In genomic region chr9:50811746-50812145, GRCm38 (mm10) we compare ENCODE assay signal across 26 mouse cellular contexts. TPM values are rescaled to one million over a fixed set of nuclear protein-coding genes. Genes with fewer than 3 reads are reported as not detected.
DNase-seq lines count a peak whose midpoint lies in the region; ATAC-seq lines count a peak whose summit lies in the region.
"Had no signal": no experiment of that assay in that cellular context is flagged by ENCODE, and none has a peak within 500 bp of the region (broad histone marks: within the 10 kb centered on the region; RNA-seq: fewer than 3 reads in every experiment).

No protein-coding gene starts in this region.

- H3K27ac ChIP-seq in midbrain, embryonic 11.5 days (ENCODE audit: low read depth, low read length), result no peak overlapping the region
- H3K27ac ChIP-seq in midbrain, embryonic 15.5 days, result no peak overlapping the region
- H3K27ac ChIP-seq in liver, embryonic 13.5 days, result peak overlapping the region; percentile 96
- H3K27ac ChIP-seq: embryonic facial prominence, embryonic 15.5 days; forebrain, embryonic 10.5 days; heart, embryonic 15.5 days; hindbrain, embryonic 13.5 days; limb, embryonic 15.5 days; macrophage; midbrain, embryonic 12.5 days had no signal

- no peaks in the 10 kb centered on the region for H3K27me3 ChIP-seq in midbrain, embryonic 11.5 days (ENCODE audit: control insufficient read depth, insufficient read depth, low read length)
- H3K27me3 ChIP-seq in midbrain, embryonic 15.5 days (replicated peaks), result no peaks in the 10 kb centered on the region
- no peaks in the 10 kb centered on the region for H3K27me3 ChIP-seq in liver, embryonic 13.5 days
- H3K27me3 ChIP-seq: embryonic facial prominence, embryonic 15.5 days; heart, embryonic 15.5 days; hindbrain, embryonic 13.5 days; limb, embryonic 15.5 days; midbrain, embryonic 12.5 days had no signal

- H3K9me3 ChIP-seq in midbrain, embryonic 11.5 days (ENCODE audit: control insufficient read depth, low read length), result no peaks in the 10 kb centered on the region
- no peaks in the 10 kb centered on the region for H3K9me3 ChIP-seq in midbrain, embryonic 15.5 days
- no peaks in the 10 kb centered on the region for H3K9me3 ChIP-seq in liver, embryonic 13.5 days (replicated peaks)
- H3K9me3 ChIP-seq: embryonic facial prominence, embryonic 15.5 days; heart, embryonic 15.5 days; hindbrain, embryonic 13.5 days; limb, embryonic 15.5 days; midbrain, embryonic 12.5 days had no signal

- H3K4me2 ChIP-seq in midbrain, embryonic 11.5 days, result no peak overlapping the region
- no peak overlapping the region for H3K4me2 ChIP-seq in midbrain, embryonic 15.5 days
- H3K4me2 ChIP-seq in liver, embryonic 13.5 days, result peak overlapping the region; percentile 23; the same call in 1 of the 2 replicates
- H3K4me2 ChIP-seq: embryonic facial prominence, embryonic 15.5 days; heart, embryonic 15.5 days; hindbrain, embryonic 13.5 days; limb, embryonic 15.5 days; midbrain, embryonic 12.5 days had no signal

- DNase-seq in midbrain, embryonic 11.5 days (ENCODE audit: low spot score, missing footprints), result peak; percentile 17
- DNase-seq in liver, embryonic 13.5 days, result no peak
- DNase-seq in kidney, adult 11 months, result no peak
- no peak for DNase-seq in yolk sac, embryonic 10.5 days (ENCODE audit: low spot score)
- DNase-seq: adrenal gland, postnatal 36 days; cerebellum, adult 8-10 months; cerebellum, postnatal 36 days; gastrocnemius, postnatal 36 days; heart, postnatal 36 days; kidney, adult 18-20 months; layer of hippocampus, adult 9-11 months; left cerebral cortex, postnatal 4 days had no signal

- WGBS in midbrain, embryonic 11.5 days, result 88% methylated on average over 2 of the region's 2 CpGs
- WGBS in midbrain, embryonic 15.5 days, result 76% methylated on average over 2 of the region's 2 CpGs
- 34% methylated on average over 2 of the region's 2 CpGs for WGBS in liver, embryonic 13.5 days (ENCODE audit: insufficient replicate concordance)

- H3K4me1 ChIP-seq in midbrain, embryonic 11.5 days (ENCODE audit: control insufficient read depth, insufficient read depth, low read length), result no peaks in the 10 kb centered on the region
- no peaks in the 10 kb centered on the region for H3K4me1 ChIP-seq in midbrain, embryonic 15.5 days
- peaks cover 93% of the 10 kb centered on the region for H3K4me1 ChIP-seq in liver, embryonic 13.5 days (replicated peaks)
- H3K4me1 ChIP-seq: embryonic facial prominence, embryonic 15.5 days; forebrain, embryonic 10.5 days; heart, embryonic 15.5 days; hindbrain, embryonic 13.5 days; limb, embryonic 15.5 days; midbrain, embryonic 12.5 days had no signal

- no peak overlapping the region for H3K4me3 ChIP-seq in midbrain, embryonic 11.5 days (ENCODE audit: low read depth, low read length)
- H3K4me3 ChIP-seq in midbrain, embryonic 15.5 days, result no peak overlapping the region
- no peak overlapping the region for H3K4me3 ChIP-seq in liver, embryonic 13.5 days (replicated peaks)
- H3K4me3 ChIP-seq: embryonic facial prominence, embryonic 15.5 days; forebrain, embryonic 10.5 days; heart, embryonic 15.5 days; hindbrain, embryonic 13.5 days; limb, embryonic 15.5 days; midbrain, embryonic 12.5 days had no signal

- no peak for ATAC-seq in midbrain, embryonic 11.5 days (ENCODE audit: low FRiP score)
- no peak for ATAC-seq in midbrain, embryonic 15.5 days (replicated peaks)
- 0 out of 2 replicates have a peak, but pooled peaks have one; percentile 7 for ATAC-seq in common myeloid progenitor, adult 5-6 weeks (replicated peaks; ENCODE audit: low read depth, poor library complexity, severe bottlenecking)
- peak; percentile 60 for ATAC-seq in liver, embryonic 13.5 days (ENCODE audit: low read depth)
- peak; percentile 32; the same call in 1 of the 2 replicates for ATAC-seq in megakaryocyte-erythroid progenitor cell, adult 5-6 weeks (replicated peaks; ENCODE audit: low FRiP score, low TSS enrichment, poor library complexity, severe bottlenecking)
- ATAC-seq: CD4-positive, CD25-positive, alpha-beta regulatory T cell, adult 4 months; forebrain, embryonic 16.5 days; lung, postnatal 0 days had no signal

- no peak overlapping the region for H3K9ac ChIP-seq in midbrain, embryonic 11.5 days (ENCODE audit: low read length)
- no peak overlapping the region for H3K9ac ChIP-seq in midbrain, embryonic 15.5 days
- peak overlapping the region; percentile 59 for H3K9ac ChIP-seq in liver, embryonic 13.5 days
- H3K9ac ChIP-seq: embryonic facial prominence, embryonic 15.5 days; heart, embryonic 15.5 days; hindbrain, embryonic 13.5 days; limb, embryonic 15.5 days; midbrain, embryonic 12.5 days had no signal

- peaks cover 2% of the 10 kb centered on the region; the same call in 1 of the 2 replicates for H3K36me3 ChIP-seq in midbrain, embryonic 11.5 days (ENCODE audit: control insufficient read depth, insufficient read depth, low read length)
- peaks cover 39% of the 10 kb centered on the region for H3K36me3 ChIP-seq in midbrain, embryonic 15.5 days (replicated peaks)
- H3K36me3 ChIP-seq in liver, embryonic 13.5 days, result peaks cover 52% of the 10 kb centered on the region

RNA-seq across cellular contexts. Expression of gene Ppp2r1b, which starts 33.4 kb away (rescaled TPM):
- 114 and 126 TPM in 2 replicates for polyA plus RNA-seq in midbrain, embryonic 11.5 days (2014; fragmentation: Nextera tagmentation; extraction: Ambion mirVana)
- 41.6 and 42.5 TPM in 2 replicates for polyA plus RNA-seq in midbrain, embryonic 15.5 days (2015; fragmentation: Nextera tagmentation; extraction: Ambion mirVana)
- total RNA-seq in common myeloid progenitor, adult 5-6 weeks (2017), result 66.6 and 66.9 TPM in 2 replicates
- polyA plus RNA-seq in liver, embryonic 13.5 days (2015; fragmentation: Nextera tagmentation; extraction: Ambion mirVana), result 97.1 and 117 TPM in 2 replicates
- total RNA-seq in megakaryocyte-erythroid progenitor cell, adult 5-6 weeks (2014; fragmentation: Nextera tagmentation), result 89.1 and 93.7 TPM in 2 replicates
- 88.2 and 109 TPM in 2 replicates for total RNA-seq in megakaryocyte-erythroid progenitor cell, adult 5-6 weeks (2017)

RNA-seq across cellular contexts. Expression of gene 1110032A03Rik, which starts 36.4 kb away (rescaled TPM):
- polyA plus RNA-seq in midbrain, embryonic 11.5 days (2014; fragmentation: Nextera tagmentation; extraction: Ambion mirVana), result 37.2 and 37.7 TPM in 2 replicates
- 52.3 TPM in 2 replicates for polyA plus RNA-seq in midbrain, embryonic 15.5 days (2015; fragmentation: Nextera tagmentation; extraction: Ambion mirVana)
- total RNA-seq in common myeloid progenitor, adult 5-6 weeks (2017), result 13.8 and 22.6 TPM in 2 replicates
- polyA plus RNA-seq in liver, embryonic 13.5 days (2015; fragmentation: Nextera tagmentation; extraction: Ambion mirVana), result 13.4 and 14.6 TPM in 2 replicates
- 11.8 and 30.5 TPM in 2 replicates for total RNA-seq in megakaryocyte-erythroid progenitor cell, adult 5-6 weeks (2014; fragmentation: Nextera tagmentation)
- 19.4 and 26.2 TPM in 2 replicates for total RNA-seq in megakaryocyte-erythroid progenitor cell, adult 5-6 weeks (2017)

RNA-seq across cellular contexts. Expression of gene Alg9, which starts 36.9 kb away (rescaled TPM):
- polyA plus RNA-seq in midbrain, embryonic 11.5 days (2014; fragmentation: Nextera tagmentation; extraction: Ambion mirVana), result 34.1 and 34.4 TPM in 2 replicates
- 60.3 and 63.1 TPM in 2 replicates for polyA plus RNA-seq in midbrain, embryonic 15.5 days (2015; fragmentation: Nextera tagmentation; extraction: Ambion mirVana)
- total RNA-seq in common myeloid progenitor, adult 5-6 weeks (2017), result 21.2 and 23.3 TPM in 2 replicates
- 15.9 and 17.5 TPM in 2 replicates for polyA plus RNA-seq in liver, embryonic 13.5 days (2015; fragmentation: Nextera tagmentation; extraction: Ambion mirVana)
- total RNA-seq in megakaryocyte-erythroid progenitor cell, adult 5-6 weeks (2014; fragmentation: Nextera tagmentation), result 25.0 and 36.0 TPM in 2 replicates
- 19.5 and 24.5 TPM in 2 replicates for total RNA-seq in megakaryocyte-erythroid progenitor cell, adult 5-6 weeks (2017)

RNA-seq across cellular contexts. Expression of gene Fdxacb1, which starts 43.7 kb away (rescaled TPM):
- 11.4 and 12.0 TPM in 2 replicates for polyA plus RNA-seq in midbrain, embryonic 11.5 days (2014; fragmentation: Nextera tagmentation; extraction: Ambion mirVana)
- polyA plus RNA-seq in midbrain, embryonic 15.5 days (2015; fragmentation: Nextera tagmentation; extraction: Ambion mirVana), result 12.0 and 12.3 TPM in 2 replicates
- 5.5 and 8.8 TPM in 2 replicates for total RNA-seq in common myeloid progenitor, adult 5-6 weeks (2017)
- polyA plus RNA-seq in liver, embryonic 13.5 days (2015; fragmentation: Nextera tagmentation; extraction: Ambion mirVana), result 11.8 and 13.2 TPM in 2 replicates
- total RNA-seq in megakaryocyte-erythroid progenitor cell, adult 5-6 weeks (2014; fragmentation: Nextera tagmentation), result 12.7 and 21.0 TPM in 2 replicates
- total RNA-seq in megakaryocyte-erythroid progenitor cell, adult 5-6 weeks (2017), result 10.5 and 10.8 TPM in 2 replicates

RNA-seq across cellular contexts. Expression of gene Hspb2, which starts 59.6 kb away (rescaled TPM):
- 0.48 and 0.81 TPM in 2 replicates for polyA plus RNA-seq in midbrain, embryonic 11.5 days (2014; fragmentation: Nextera tagmentation; extraction: Ambion mirVana)
- 0.87 and 1.1 TPM in 2 replicates for polyA plus RNA-seq in midbrain, embryonic 15.5 days (2015; fragmentation: Nextera tagmentation; extraction: Ambion mirVana)
- not detected in 2 replicates for total RNA-seq in common myeloid progenitor, adult 5-6 weeks (2017)
- polyA plus RNA-seq in liver, embryonic 13.5 days (2015; fragmentation: Nextera tagmentation; extraction: Ambion mirVana), result 1.4 TPM in 2 replicates
- not detected in 2 replicates for total RNA-seq in megakaryocyte-erythroid progenitor cell, adult 5-6 weeks (2014; fragmentation: Nextera tagmentation)
- total RNA-seq in megakaryocyte-erythroid progenitor cell, adult 5-6 weeks (2017), result not detected in 2 replicates
- total RNA-seq: monocyte, adult 5-6 weeks had no signal
- polyA plus RNA-seq: CD4-positive, CD25-positive, alpha-beta regulatory T cell, adult 4 months; macrophage had no signal

Comparison
In these comparisons a context has a peak if more than half of its experiments do, and no peak if none do; other contexts are left out.
1. ATAC-seq: peak in common myeloid progenitor, adult 5-6 weeks (single experiment), liver, embryonic 13.5 days (single experiment) and megakaryocyte-erythroid progenitor cell, adult 5-6 weeks (single experiment); none in midbrain, embryonic 11.5 days (single experiment) and midbrain, embryonic 15.5 days (single experiment).